Mouse (Mus musculus) kidney, postnatal 0 days (tissue): ENCODE data around the gene Trim72. TPM values are rescaled to one million over a fixed set of nuclear protein-coding genes. Genes with fewer than 3 reads are reported as not detected.
A peak's percentile ranks its signal among the peaks of the same experiment; 100 is the strongest.
"Not testable (repeated sequence)": the region's sequence is repeated elsewhere in the genome, so short reads cannot be mapped to it uniquely, and the experiment has no call there.

Experiments used
- ATAC-seq: fragments of 200-750 bp; cut with Nextera tagmentation; replicated peaks from 2 replicates; pipeline ENCODE4 v1.8.0; 2017; ENCODE audit warnings: low read depth, moderate number of reproducible peaks, moderate TSS enrichment, moderate library complexity; ENCODE audit not compliant: low FRiP score
- DNase-seq: peaks from one replicate; pipeline ENCODE4 v3.0.0-alpha.2; 2016; ENCODE audit warnings: low spot score
- H3K27ac ChIP-seq: fragments of 300-500 bp; sonication (generic); 2 replicates; pipeline ENCODE4 v1.5.1; 2014; ENCODE audit warnings: mild to moderate bottlenecking
- H3K27me3 ChIP-seq: fragments of 300-500 bp; sonication (generic); 2 replicates; pipeline ENCODE4 v1.6.1; 2014; ENCODE audit warnings: low read length, mixed read lengths; ENCODE audit not compliant: insufficient read depth
- H3K36me3 ChIP-seq: fragments of 300-500 bp; sonication (generic); 2 replicates; pipeline ENCODE4 v1.6.1; 2014; ENCODE audit warnings: low read length, mixed read lengths; ENCODE audit not compliant: insufficient read depth
- H3K4me1 ChIP-seq: fragments of 300-500 bp; sonication (generic); replicated peaks from 2 replicates; pipeline ENCODE4 v1.6.1; 2014; ENCODE audit warnings: antibody characterized with exemption, low read length, mixed read lengths; ENCODE audit not compliant: insufficient read depth
- H3K4me2 ChIP-seq: fragments of 300-500 bp; sonication (generic); 2 replicates; pipeline ENCODE4 v1.6.1; 2014; ENCODE audit warnings: mild to moderate bottlenecking, low read length, moderate library complexity, mixed read lengths
- H3K4me3 ChIP-seq: fragments of 300-500 bp; sonication (generic); replicated peaks from 2 replicates; pipeline ENCODE4 v1.5.1; 2014; ENCODE audit warnings: low read depth, low read length
- H3K9ac ChIP-seq: fragments of 300-500 bp; sonication (generic); 2 replicates; pipeline ENCODE4 v1.6.1; 2014; ENCODE audit warnings: low read depth, low read length
- H3K9me3 ChIP-seq: fragments of 300-500 bp; sonication (generic); replicated peaks from 2 replicates; pipeline ENCODE4 v1.6.1; 2016; ENCODE audit warnings: low read length, inconsistent platforms, mixed read lengths
- CTCF ChIP-seq: IDR thresholded peaks from 2 replicates; pipeline ENCODE4 v1.5.1; 2016; ENCODE audit warnings: antibody characterized with exemption, low read depth, mild to moderate bottlenecking, moderate library complexity
- WGBS: fragments of 180-500 bp; shearing (Covaris S2); extraction: QIAGEN DNeasy Blood & Tissue Kit; methylation state at CpG from one replicate; pipeline ENCODE4 v1.1.7; 2014; 5-methylcytosine and 5-hydroxymethylcytosine counted together
- polyA plus RNA-seq: library from polyadenylated mRNA; unstranded; fragments of >200 nt; fragmentation: Nextera tagmentation; extraction: Ambion mirVana; gene quantifications from 2 replicates; pipeline ENCODE4 v1.2.1, GENCODE M21; 2015

Trim72 gene
- polyA plus RNA-seq, 1 experiment from 2014 or later: 0.11 TPM

GRCm38 (mm10) chr7:128031403-128031976, 27.7 kb downstream of the Trim72 start:
- H3K4me3 ChIP-seq: no peak overlapping the region
- ATAC-seq (no peak), DNase-seq (peak; percentile 36)
- H3K9ac ChIP-seq: no peak overlapping the region
- H3K27ac ChIP-seq: no peak overlapping the region
- H3K4me1 ChIP-seq: no peaks in the 10 kb centered on the region
- H3K36me3 ChIP-seq: no peaks in the 10 kb centered on the region
- no peak overlapping the region for H3K4me2 ChIP-seq
- no peaks in the 10 kb centered on the region for H3K9me3 ChIP-seq
- H3K27me3 ChIP-seq: no peaks in the 10 kb centered on the region
- WGBS: 48% methylated on average over 9 of the region's 9 CpGs
- TF ChIP-seq CTCF: no peak

GRCm38 (mm10) chr7:128032290-128032988, 28.7 kb downstream of the Trim72 start:
- no peak for TF ChIP-seq CTCF
- WGBS: 85% methylated on average over 5 of the region's 5 CpGs
- Histone ChIP-seq H3K4me2 (no peak overlapping the region), H3K9ac (no peak overlapping the region), H3K36me3 (no peaks in the 10 kb centered on the region), H3K27ac (no peak overlapping the region), H3K4me3 (no peak overlapping the region), H3K4me1 (no peaks in the 10 kb centered on the region), H3K9me3 (no peaks in the 10 kb centered on the region), H3K27me3 (no peaks in the 10 kb centered on the region)
- DNase-seq: no peak
- ATAC-seq: no peak

GRCm38 (mm10) chr7:128032989-128033293, 29.2 kb downstream of the Trim72 start:
- no peaks in the 10 kb centered on the region for H3K27me3 ChIP-seq
- no peak for DNase-seq
- H3K27ac ChIP-seq: no peak overlapping the region
- no peak for ATAC-seq
- 91% methylated on average over 3 of the region's 3 CpGs for WGBS
- no peaks in the 10 kb centered on the region for H3K36me3 ChIP-seq
- H3K9ac ChIP-seq: no peak overlapping the region
- TF ChIP-seq CTCF: no peak
- H3K4me1 ChIP-seq: no peaks in the 10 kb centered on the region
- H3K4me3 ChIP-seq: no peak overlapping the region
- H3K4me2 ChIP-seq: no peak overlapping the region
- no peaks in the 10 kb centered on the region for H3K9me3 ChIP-seq

- H3K4me3 ChIP-seq: no peak overlapping the region
- WGBS: 89% methylated on average over 4 of the region's 4 CpGs
- H3K9me3 ChIP-seq: no peaks in the 10 kb centered on the region
- H3K27ac ChIP-seq: no peak overlapping the region
- no peak for DNase-seq
- H3K27me3 ChIP-seq: no peaks in the 10 kb centered on the region
- no peak overlapping the region for H3K4me2 ChIP-seq
- H3K36me3 ChIP-seq: no peaks in the 10 kb centered on the region
- no peak overlapping the region for H3K9ac ChIP-seq
- no peak for ATAC-seq
- H3K4me1 ChIP-seq: no peaks in the 10 kb centered on the region
- TF ChIP-seq CTCF: no peak
Measured at GRCm38 (mm10) chr7:128033616-128034015, 29.9 kb downstream of the Trim72 start.

GRCm38 (mm10) chr7:128042161-128042820, 38.5 kb downstream of the Trim72 start:
- H3K9ac ChIP-seq, H3K27me3 ChIP-seq, H3K27ac ChIP-seq, H3K4me2 ChIP-seq, H3K4me1 ChIP-seq, H3K36me3 ChIP-seq, DNase-seq, H3K9me3 ChIP-seq, ATAC-seq, H3K4me3 ChIP-seq: not testable (repeated sequence)
- 75% methylated on average over 14 of the region's 15 CpGs for WGBS

- Histone ChIP-seq H3K4me1 (no peaks in the 10 kb centered on the region), H3K27ac (no peak overlapping the region), H3K9me3 (no peaks in the 10 kb centered on the region), H3K36me3 (no peaks in the 10 kb centered on the region), H3K9ac (no peak overlapping the region), H3K27me3 (no peaks in the 10 kb centered on the region), H3K4me2 (no peak overlapping the region), H3K4me3 (no peak overlapping the region)
- 60% methylated on average over 4 of the region's 4 CpGs for WGBS
- DNase-seq (no peak), ATAC-seq (no peak)
- no peak for TF ChIP-seq CTCF
Measured at GRCm38 (mm10) chr7:128044142-128044785, 40.5 kb downstream of the Trim72 start.
